Mouse (Mus musculus): ENCODE data around the gene Mlycd. TPM values are rescaled to one million over a fixed set of nuclear protein-coding genes. Genes with fewer than 3 reads are reported as not detected.

Mlycd gene
- 9.4 and 10.3 TPM in 2 replicates for polyA plus RNA-seq (2012; rRNA removed)

DNA sequence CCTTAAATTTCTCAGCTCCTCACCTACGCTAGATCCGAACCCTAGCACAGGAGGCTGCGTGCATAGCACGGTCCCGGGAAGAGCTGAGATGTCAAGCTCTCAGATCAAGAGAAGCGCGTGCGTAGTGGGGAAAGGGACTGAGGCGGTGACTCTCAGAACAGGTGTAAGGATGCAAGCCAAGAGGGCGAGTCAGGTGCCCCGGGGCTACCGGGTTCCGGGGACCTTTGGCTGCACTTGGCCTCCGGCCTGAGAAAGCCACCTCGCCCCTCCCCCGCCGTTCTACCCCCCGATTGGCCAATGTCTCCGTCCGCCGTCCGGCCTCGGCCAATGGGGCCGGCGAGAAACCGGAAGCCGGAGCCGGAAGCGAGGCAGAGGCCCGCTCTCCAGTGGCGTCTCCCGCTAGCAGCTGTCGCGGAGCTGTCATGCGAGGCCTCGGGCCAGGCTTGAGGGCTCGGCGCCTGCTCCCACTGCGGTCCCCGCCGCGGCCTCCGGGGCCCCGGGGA lies at the start of gene Mlycd:
Gene Mlycd, plus strand, starts transcription at position 355 of the 503 bp plus-strand sequence.

DNA sequence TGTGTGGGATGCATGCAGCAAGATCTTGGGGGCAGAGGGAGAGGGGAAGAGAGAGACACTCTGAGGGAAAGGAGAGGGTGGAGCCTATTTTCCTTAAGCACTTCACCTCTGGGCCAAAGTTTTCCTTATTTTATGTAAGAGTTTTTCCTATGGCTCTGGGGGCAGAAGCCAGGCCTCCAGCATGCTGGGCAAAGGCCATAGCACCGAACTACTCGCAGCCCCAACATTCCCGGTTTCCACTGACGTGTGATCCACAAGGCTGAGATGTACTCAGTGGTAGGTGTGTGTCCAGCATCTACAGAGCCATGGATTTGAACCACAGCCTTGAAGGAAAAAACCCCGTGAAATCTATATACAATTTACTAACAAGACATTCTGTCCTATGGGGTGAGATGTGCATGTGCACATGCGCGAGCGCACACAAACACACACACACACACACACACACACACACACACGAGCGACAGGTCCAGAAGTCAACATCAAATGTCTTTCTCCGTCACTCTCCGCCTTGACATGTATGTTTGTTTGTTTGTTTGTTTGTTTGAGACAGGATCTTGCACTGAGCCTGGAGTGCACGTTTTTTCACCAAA lies 39.0 kb downstream of the Mlycd start, which contains the start of gene Osgin1:
Gene Osgin1, plus strand, starts transcription at position 543 of the 593 bp plus-strand sequence.

DNA sequence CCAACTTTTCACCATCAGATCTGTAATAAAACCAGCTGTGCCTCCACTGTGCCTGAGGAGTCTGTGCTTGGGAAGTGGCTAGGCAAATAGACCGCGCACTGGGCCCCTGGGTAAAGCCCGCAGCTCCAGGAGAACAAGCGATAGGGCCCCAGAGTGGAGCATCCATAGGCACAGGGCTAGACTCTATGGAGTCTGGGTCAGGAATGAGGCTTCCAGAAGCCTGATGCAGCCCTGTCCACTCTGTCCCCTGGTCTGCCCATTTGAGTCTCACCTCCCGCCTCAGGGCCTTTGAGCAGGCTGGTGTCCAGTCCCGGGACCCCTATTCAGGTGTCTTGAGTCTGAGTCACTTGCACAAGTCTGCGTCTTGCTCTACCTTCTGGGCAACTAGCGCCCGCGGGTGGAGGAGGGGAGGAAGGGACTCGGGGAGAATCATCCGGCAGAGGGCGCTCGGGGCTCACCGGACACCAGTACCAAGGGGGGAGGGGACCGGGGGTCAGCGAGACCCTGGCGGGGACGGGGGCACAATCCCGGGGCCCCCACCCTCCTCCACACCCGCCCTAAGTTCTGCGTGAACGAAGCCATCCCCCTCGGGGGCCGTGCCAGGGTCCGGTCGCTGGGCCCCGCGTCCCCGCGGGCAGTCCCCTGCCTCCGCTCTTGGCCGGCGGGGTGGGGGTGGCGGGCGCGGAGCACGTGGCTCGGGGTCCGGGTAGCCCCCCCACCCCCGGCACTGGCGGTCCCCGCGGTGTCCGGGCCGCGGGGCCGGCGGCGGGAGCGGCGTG lies 51.7 kb downstream of the Mlycd start, which contains the start of gene Necab2:
Gene Necab2, plus strand, starts transcription at position 509 of the 779 bp plus-strand sequence.

Other genes with a start within 250 kb of the Mlycd start
- gene Hsbp1, start 50.4 kb upstream of the Mlycd start, polyA plus RNA-seq (2012; rRNA removed) = 196 and 212 TPM in 2 replicates
- gene Osgin1, start 39.2 kb downstream of the Mlycd start, polyA plus RNA-seq (2012; rRNA removed) = 0.56 and 0.58 TPM in 2 replicates
- 19.5 and 33.9 TPM in 2 replicates for gene Necab2, start 51.8 kb downstream of the Mlycd start, polyA plus RNA-seq (2012; rRNA removed)
- 0.53 and 0.80 TPM in 2 replicates for gene Slc38a8, start 106.8 kb downstream of the Mlycd start, polyA plus RNA-seq (2012; rRNA removed)
- 75.1 and 110 TPM in 2 replicates for gene Mbtps1, start 163.9 kb downstream of the Mlycd start, polyA plus RNA-seq (2012; rRNA removed)
- 34.3 and 35.8 TPM in 2 replicates for gene Hsdl1, start 180.3 kb downstream of the Mlycd start, polyA plus RNA-seq (2012; rRNA removed)
- 0.10 and 0.25 TPM in 2 replicates for gene Dnaaf1, start 180.4 kb downstream of the Mlycd start, polyA plus RNA-seq (2012; rRNA removed)
- 13.9 and 17.6 TPM in 2 replicates for gene Taf1c, start 210.3 kb downstream of the Mlycd start, polyA plus RNA-seq (2012; rRNA removed)
- 0.23 and 0.25 TPM in 2 replicates for gene Adad2, start 217.9 kb downstream of the Mlycd start, polyA plus RNA-seq (2012; rRNA removed)
- gene Kcng4, start 240.8 kb downstream of the Mlycd start, polyA plus RNA-seq (2012; rRNA removed) = 0.06 and 0.14 TPM in 2 replicates